Mouse (Mus musculus) bone marrow macrophage, adult 2 months (primary cell): Measurements from ENCODE around the gene Cfl2. TPM values are rescaled to one million over a fixed set of nuclear protein-coding genes. Genes with fewer than 3 reads are reported as not detected.
"Not testable (repeated sequence)": the region's sequence is repeated elsewhere in the genome, so short reads cannot be mapped to it uniquely, and the experiment has no call there.

Experiments used
- H3K27ac ChIP-seq: 2 replicates; pipeline ENCODE4 v1.5.1; 2012; ENCODE audit warnings: low read depth, low read length; ENCODE audit not compliant: insufficient read depth
- H3K4me1 ChIP-seq: 2 replicates; pipeline ENCODE4 v1.6.1; 2012; ENCODE audit warnings: low read length; ENCODE audit not compliant: control insufficient read depth, insufficient read depth
- H3K4me3 ChIP-seq: 2 replicates; pipeline ENCODE4 v1.5.1; 2012; ENCODE audit warnings: mild to moderate bottlenecking, low read length, moderate library complexity; ENCODE audit not compliant: insufficient read depth
- CTCF ChIP-seq: IDR thresholded peaks from 2 replicates; pipeline ENCODE4 v1.5.1; 2012; ENCODE audit warnings: low read depth, mild to moderate bottlenecking, low read length, moderate library complexity
- POLR2A ChIP-seq: IDR thresholded peaks from 2 replicates; pipeline ENCODE4 v1.6.1; 2012; ENCODE audit warnings: mild to moderate bottlenecking, low read depth, low read length, borderline replicate concordance
- polyA plus RNA-seq: library from polyadenylated mRNA; stranded (reverse); fragments of >200 nt; gene quantifications from 2 replicates; pipeline ENCODE4 v1.2.4, GENCODE M21; 2012; ENCODE audit not compliant: missing spikeins, insufficient read depth, insufficient read length

Cfl2 gene
- polyA plus RNA-seq, result 24.3 and 33.5 TPM in 2 replicates

GRCm38 (mm10) chr12:54862606-54863535 is at the start of gene Cfl2:
Gene Cfl2 (minus strand): TSS chr12:54862877.
- H3K4me3 ChIP-seq, result peak within 1 kb of the TSS; percentile 78
- H3K27ac ChIP-seq, result peak within 1 kb of the TSS; percentile 72
- no peak for TF ChIP-seq POLR2A

GRCm38 (mm10) chr12:54910387-54910786 is 47.7 kb upstream of the Cfl2 start:
- Histone ChIP-seq H3K4me1 (no peaks in the 10 kb centered on the region), H3K4me3 (no peak overlapping the region), H3K27ac (no peak overlapping the region)
- TF ChIP-seq CTCF, result no peak
- no peak for TF ChIP-seq POLR2A

More at GRCm38 (mm10) chr12:54862606-54863535, at the start of gene Cfl2:
- H3K4me1 ChIP-seq, result peaks cover 3% of the 10 kb centered on the region

GRCm38 (mm10) chr12:54892559-54892958 is 29.9 kb upstream of the Cfl2 start:
- not testable (repeated sequence) for H3K4me3 ChIP-seq, H3K4me1 ChIP-seq, H3K27ac ChIP-seq

GRCm38 (mm10) chr12:54890426-54890825 is 27.7 kb upstream of the Cfl2 start:
- Histone ChIP-seq H3K4me1 (no peaks in the 10 kb centered on the region), H3K4me3 (no peak overlapping the region), H3K27ac (no peak overlapping the region)
- TF ChIP-seq POLR2A (no peak), CTCF (no peak)

- Histone ChIP-seq H3K4me3 (no peak overlapping the region), H3K4me1 (no peaks in the 10 kb centered on the region), H3K27ac (no peak overlapping the region)
- TF ChIP-seq CTCF (no peak), POLR2A (no peak)
Observed at GRCm38 (mm10) chr12:54887580-54888127, 25.0 kb upstream of the Cfl2 start.

- Histone ChIP-seq H3K27ac (no peak overlapping the region), H3K4me1 (peaks cover 7% of the 10 kb centered on the region), H3K4me3 (no peak overlapping the region)
- TF ChIP-seq POLR2A, result no peak
- TF ChIP-seq CTCF, result no peak
Observed at GRCm38 (mm10) chr12:54879630-54880029, 17.0 kb upstream of the Cfl2 start.

GRCm38 (mm10) chr12:54879211-54879610 is 16.5 kb upstream of the Cfl2 start:
- no peak overlapping the region for H3K4me3 ChIP-seq
- H3K4me1 ChIP-seq, result peaks cover 9% of the 10 kb centered on the region
- H3K27ac ChIP-seq, result no peak overlapping the region
- no peak for TF ChIP-seq POLR2A
- no peak for TF ChIP-seq CTCF

GRCm38 (mm10) chr12:54877875-54878274 is 15.2 kb upstream of the Cfl2 start:
- Histone ChIP-seq H3K4me3 (no peak overlapping the region), H3K4me1 (peaks cover 9% of the 10 kb centered on the region), H3K27ac (no peak overlapping the region)
- TF ChIP-seq POLR2A, result no peak
- TF ChIP-seq CTCF, result no peak

GRCm38 (mm10) chr12:54876879-54877278 is 14.2 kb upstream of the Cfl2 start:
- H3K4me3 ChIP-seq, result no peak overlapping the region
- H3K4me1 ChIP-seq, result peaks cover 9% of the 10 kb centered on the region
- TF ChIP-seq POLR2A (no peak), CTCF (no peak)
- no peak overlapping the region for H3K27ac ChIP-seq

- Histone ChIP-seq H3K4me3 (no peak overlapping the region), H3K27ac (no peak overlapping the region), H3K4me1 (peaks cover 9% of the 10 kb centered on the region)
- no peak for TF ChIP-seq CTCF
- TF ChIP-seq POLR2A, result no peak
Observed at GRCm38 (mm10) chr12:54874711-54875110, 12.0 kb upstream of the Cfl2 start.
